Mouse (Mus musculus): ENCODE measurements around the gene Tmem9. TPM values are rescaled to one million over a fixed set of nuclear protein-coding genes. Genes with fewer than 3 reads are reported as not detected.

Gene Tmem9
- polyA plus RNA-seq, 1 experiment from 2014 or later: 223 TPM

- Histone ChIP-seq H3K4me2 (ENCODE audit: low read length) (peak within 1 kb of the TSS; percentile 87), H3K36me3 (ENCODE audit: insufficient read depth, low read length) (no peaks in the 10 kb centered on the region), H3K4me1 (replicated peaks; ENCODE audit: insufficient read depth, low read length) (no peaks in the 10 kb centered on the region; the same call in 1 of the 2 replicates), H3K9me3 (replicated peaks; ENCODE audit: low read length) (no peaks in the 10 kb centered on the region), H3K4me3 (replicated peaks; ENCODE audit: low read depth, low read length) (peak within 1 kb of the TSS; percentile 45), H3K27ac (no peak within 1 kb of the TSS), H3K27me3 (ENCODE audit: insufficient read depth, low read length) (no peaks in the 10 kb centered on the region), H3K9ac (ENCODE audit: low read depth, low read length) (no peak within 1 kb of the TSS)
- TF ChIP-seq CTCF (IDR thresholded peaks at IDR 0.05; ENCODE audit: low read depth): no peak
- DNase-seq (ENCODE audit: low spot score) (peak; percentile 28), ATAC-seq (replicated peaks; ENCODE audit: low FRiP score, low read depth) (no peak)
- WGBS: 65% methylated on average over 3 of the region's 3 CpGs
These were observed 1.6 kb upstream of the Tmem9 start, which contains the start of gene Igfn1 for GRCm38 (mm10) chr1:136006292-136006748. Gene Igfn1, minus strand, starts transcription at chr1:136006342.

DNA sequence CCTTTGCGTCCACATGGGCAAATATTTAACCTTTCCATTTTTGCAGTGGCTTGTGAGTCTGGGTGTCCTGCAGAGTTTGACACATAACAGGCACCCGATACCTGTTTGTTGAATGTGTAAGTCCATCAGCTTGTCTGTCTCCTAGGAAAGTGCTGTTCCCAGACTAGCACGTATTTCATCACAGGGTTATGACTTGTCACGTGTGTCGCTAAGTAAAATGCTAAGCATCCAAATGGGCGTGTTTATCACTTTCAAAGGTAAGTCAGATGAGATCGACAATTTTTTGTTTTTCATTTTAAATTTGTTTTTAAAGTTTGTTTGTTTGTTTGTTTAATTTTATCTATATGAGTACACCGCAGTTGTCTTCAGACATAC is 196 bp downstream of the Tmem9 start:
- ATAC-seq (replicated peaks; ENCODE audit: low FRiP score, low read depth): no peak
- no peaks in the 10 kb centered on the region; the same call in 1 of the 2 replicates for H3K4me1 ChIP-seq (replicated peaks; ENCODE audit: insufficient read depth, low read length)
- no peaks in the 10 kb centered on the region for H3K9me3 ChIP-seq (replicated peaks; ENCODE audit: low read length)
- 13% methylated on average over 8 of the region's 8 CpGs for WGBS
- no peak for DNase-seq (ENCODE audit: low spot score)
- H3K27me3 ChIP-seq (ENCODE audit: insufficient read depth, low read length): no peaks in the 10 kb centered on the region
- H3K9ac ChIP-seq (ENCODE audit: low read depth, low read length): peak overlapping the region; percentile 56; the same call in 1 of the 2 replicates
- H3K4me3 ChIP-seq (replicated peaks; ENCODE audit: low read depth, low read length): peak overlapping the region; percentile 45
- no peak overlapping the region for H3K27ac ChIP-seq
- peak overlapping the region; percentile 87 for H3K4me2 ChIP-seq (ENCODE audit: low read length)
- TF ChIP-seq CTCF (IDR thresholded peaks at IDR 0.05; ENCODE audit: low read depth): no peak
- H3K36me3 ChIP-seq (ENCODE audit: insufficient read depth, low read length): no peaks in the 10 kb centered on the region

DNA sequence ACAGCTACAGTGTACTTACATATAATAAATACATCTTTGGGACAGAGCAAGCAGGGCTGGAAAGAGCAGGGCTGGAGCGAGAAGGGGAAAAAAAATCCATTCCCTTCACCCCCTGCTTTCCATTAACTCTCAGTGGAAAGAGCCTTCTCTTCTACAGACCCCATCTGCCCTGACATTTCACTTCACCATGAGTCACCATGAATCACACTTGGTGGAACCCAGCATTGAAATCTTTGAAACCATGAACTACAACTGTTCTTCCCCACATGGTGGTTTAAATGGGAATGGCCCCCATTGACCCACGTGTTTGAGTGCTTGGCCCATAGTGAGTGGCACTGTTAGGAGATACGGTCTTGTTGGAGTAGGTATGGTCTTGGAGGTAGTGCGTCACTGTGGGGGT is 2.3 kb downstream of the Tmem9 start:
- no peaks in the 10 kb centered on the region for H3K27me3 ChIP-seq (ENCODE audit: insufficient read depth, low read length)
- no peak overlapping the region for H3K27ac ChIP-seq
- H3K9me3 ChIP-seq (replicated peaks; ENCODE audit: low read length): no peaks in the 10 kb centered on the region
- 92% methylated on average over 4 of the region's 4 CpGs for WGBS
- no peak overlapping the region for H3K4me3 ChIP-seq (replicated peaks; ENCODE audit: low read depth, low read length)
- ATAC-seq (replicated peaks; ENCODE audit: low FRiP score, low read depth): no peak
- H3K9ac ChIP-seq (ENCODE audit: low read depth, low read length): no peak overlapping the region
- no peak overlapping the region for H3K4me2 ChIP-seq (ENCODE audit: low read length)
- no peak for TF ChIP-seq CTCF (IDR thresholded peaks at IDR 0.05; ENCODE audit: low read depth)
- no peak for DNase-seq (ENCODE audit: low spot score)
- H3K4me1 ChIP-seq (replicated peaks; ENCODE audit: insufficient read depth, low read length): no peaks in the 10 kb centered on the region; the same call in 1 of the 2 replicates
- no peaks in the 10 kb centered on the region for H3K36me3 ChIP-seq (ENCODE audit: insufficient read depth, low read length)

DNA sequence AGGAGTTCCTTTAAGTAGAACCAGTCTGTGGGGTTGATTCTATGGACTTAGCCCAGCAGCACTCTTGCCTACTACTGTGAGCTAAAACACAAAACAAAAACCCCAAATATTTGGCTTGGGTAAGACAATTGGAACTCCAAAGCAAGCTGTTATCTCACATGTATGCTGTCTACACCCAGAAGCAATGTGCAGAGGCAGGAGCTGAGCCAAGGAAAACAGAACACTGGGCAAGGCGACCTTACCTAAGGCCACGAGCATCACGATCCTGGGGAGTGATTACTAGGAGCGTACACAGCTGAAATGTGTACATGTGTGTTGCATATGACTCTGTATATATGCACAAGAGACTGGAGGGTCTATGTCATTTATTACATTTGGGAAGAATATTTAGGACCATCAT is 5.6 kb downstream of the Tmem9 start:
- no peak for ATAC-seq (replicated peaks; ENCODE audit: low FRiP score, low read depth)
- no peaks in the 10 kb centered on the region for H3K4me1 ChIP-seq (replicated peaks; ENCODE audit: insufficient read depth, low read length)
- H3K27ac ChIP-seq: no peak overlapping the region
- H3K4me2 ChIP-seq (ENCODE audit: low read length): no peak overlapping the region
- H3K27me3 ChIP-seq (ENCODE audit: insufficient read depth, low read length): no peaks in the 10 kb centered on the region
- no peak for DNase-seq (ENCODE audit: low spot score)
- H3K36me3 ChIP-seq (ENCODE audit: insufficient read depth, low read length): no peaks in the 10 kb centered on the region
- 62% methylated on average over 4 of the region's 4 CpGs for WGBS
- H3K9ac ChIP-seq (ENCODE audit: low read depth, low read length): no peak overlapping the region
- no peak overlapping the region for H3K4me3 ChIP-seq (replicated peaks; ENCODE audit: low read depth, low read length)
- no peaks in the 10 kb centered on the region for H3K9me3 ChIP-seq (replicated peaks; ENCODE audit: low read length)
- TF ChIP-seq CTCF (IDR thresholded peaks at IDR 0.05; ENCODE audit: low read depth): no peak

GRCm38 (mm10) chr1:136014796-136015502 is 7.0 kb downstream of the Tmem9 start:
- ATAC-seq (replicated peaks; ENCODE audit: low FRiP score, low read depth) (no peak), DNase-seq (ENCODE audit: low spot score) (no peak)
- WGBS: 78% methylated on average over 2 of the region's 2 CpGs
- no peaks in the 10 kb centered on the region for H3K27me3 ChIP-seq (ENCODE audit: insufficient read depth, low read length)
- no peaks in the 10 kb centered on the region for H3K36me3 ChIP-seq (ENCODE audit: insufficient read depth, low read length)
- H3K4me3 ChIP-seq (replicated peaks; ENCODE audit: low read depth, low read length): no peak overlapping the region
- H3K9me3 ChIP-seq (replicated peaks; ENCODE audit: low read length): no peaks in the 10 kb centered on the region
- H3K9ac ChIP-seq (ENCODE audit: low read depth, low read length): no peak overlapping the region
- no peak for TF ChIP-seq CTCF (IDR thresholded peaks at IDR 0.05; ENCODE audit: low read depth)
- no peak overlapping the region for H3K4me2 ChIP-seq (ENCODE audit: low read length)
- no peaks in the 10 kb centered on the region; the same call in 1 of the 2 replicates for H3K4me1 ChIP-seq (replicated peaks; ENCODE audit: insufficient read depth, low read length)
- no peak overlapping the region for H3K27ac ChIP-seq

GRCm38 (mm10) chr1:136017307-136017706 is 9.4 kb downstream of the Tmem9 start:
- ATAC-seq (replicated peaks; ENCODE audit: low FRiP score, low read depth) (no peak), DNase-seq (ENCODE audit: low spot score) (no peak)
- H3K36me3 ChIP-seq (ENCODE audit: insufficient read depth, low read length): peaks cover 9% of the 10 kb centered on the region; the same call in 1 of the 2 replicates
- H3K27ac ChIP-seq: no peak overlapping the region
- 86% methylated on average over 2 of the region's 2 CpGs for WGBS
- H3K9me3 ChIP-seq (replicated peaks; ENCODE audit: low read length): no peaks in the 10 kb centered on the region
- TF ChIP-seq CTCF (IDR thresholded peaks at IDR 0.05; ENCODE audit: low read depth): no peak
- H3K9ac ChIP-seq (ENCODE audit: low read depth, low read length): no peak overlapping the region
- H3K27me3 ChIP-seq (ENCODE audit: insufficient read depth, low read length): no peaks in the 10 kb centered on the region
- H3K4me1 ChIP-seq (replicated peaks; ENCODE audit: insufficient read depth, low read length): no peaks in the 10 kb centered on the region; the same call in 1 of the 2 replicates
- peak overlapping the region; percentile 95 for H3K4me2 ChIP-seq (ENCODE audit: low read length)
- H3K4me3 ChIP-seq (replicated peaks; ENCODE audit: low read depth, low read length): no peak overlapping the region
